Mouse (Mus musculus) myocyte (in vitro differentiated cells): Measurements from ENCODE around the gene Btbd19. TPM values are rescaled to one million over a fixed set of nuclear protein-coding genes. Genes with fewer than 3 reads are reported as not detected.
A peak's percentile ranks its signal among the peaks of the same experiment; 100 is the strongest.

ENCODE experiments used
- H3K27me3 ChIP-seq: one replicate; pipeline ENCODE4 v1.6.1; 2011; ENCODE audit not compliant: control insufficient read depth, insufficient read depth, insufficient read length
- H3K36me3 ChIP-seq: one replicate; pipeline ENCODE4 v1.6.1; 2011; ENCODE audit not compliant: control insufficient read depth, insufficient read depth
- H3K4me2 ChIP-seq: one replicate; pipeline ENCODE4 v1.6.1; 2011; ENCODE audit warnings: low read depth, control low read depth
- H3K4me3 ChIP-seq: one replicate; pipeline ENCODE4 v1.5.1; 2011; ENCODE audit warnings: mild to moderate bottlenecking, control low read depth, moderate library complexity
- H3K79me2 ChIP-seq: one replicate; pipeline ENCODE4 v1.6.1; 2011; ENCODE audit not compliant: control insufficient read depth, insufficient read depth
- H3ac ChIP-seq: one replicate; pipeline ENCODE4 v1.6.1; 2011; ENCODE audit not compliant: control insufficient read depth, insufficient read length
- CEBPB ChIP-seq: IDR thresholded peaks from 2 replicates; pipeline ENCODE4 v1.6.1; 2011; ENCODE audit warnings: mild to moderate bottlenecking, moderate library complexity; ENCODE audit not compliant: poor library complexity, insufficient read depth, severe bottlenecking
- E2F4 ChIP-seq: IDR thresholded peaks from one replicate; pipeline ENCODE4 v1.6.1; 2011; ENCODE audit warnings: mild to moderate bottlenecking, control low read depth, moderate library complexity; ENCODE audit not compliant: insufficient read depth
- MAX ChIP-seq: IDR thresholded peaks from one replicate; pipeline ENCODE4 v1.6.1; 2011; ENCODE audit warnings: low read depth, mild to moderate bottlenecking, control low read depth
- MYOD1 ChIP-seq, 3 experiments: IDR thresholded peaks; one replicate each; pipeline ENCODE4 v1.6.1; 2011; ENCODE audit warnings: control low read depth in 2 of 3, low read depth in 2 of 3, mild to moderate bottlenecking in 2 of 3, moderate library complexity in 1 of 3; ENCODE audit not compliant: insufficient read length in 2 of 3, control insufficient read depth in 1 of 3
- MYOG ChIP-seq, 3 experiments: IDR thresholded peaks; one replicate each; pipeline ENCODE4 v1.6.1; 2011; ENCODE audit warnings: control low read depth in 2 of 3, low read depth in 2 of 3, mild to moderate bottlenecking in 2 of 3; ENCODE audit not compliant: insufficient read length in 2 of 3, control insufficient read depth in 1 of 3, insufficient read depth in 1 of 3
- POLR2A ChIP-seq: IDR thresholded peaks from one replicate; pipeline ENCODE4 v1.6.1; 2011; ENCODE audit warnings: low read depth, mild to moderate bottlenecking, control low read depth, moderate library complexity; ENCODE audit not compliant: insufficient read length
- POLR2AphosphoS2 ChIP-seq: IDR thresholded peaks from one replicate; pipeline ENCODE4 v1.6.1; 2011; ENCODE audit warnings: low read depth, control low read depth; ENCODE audit not compliant: insufficient read length
- REST ChIP-seq: IDR thresholded peaks from one replicate; pipeline ENCODE4 v1.6.1; 2011; ENCODE audit warnings: mild to moderate bottlenecking, control low read depth, moderate library complexity; ENCODE audit not compliant: insufficient read depth, insufficient read length
- SRF ChIP-seq: IDR thresholded peaks from one replicate; pipeline ENCODE4 v1.6.1; 2011; ENCODE audit warnings: low read depth; ENCODE audit not compliant: control insufficient read depth, insufficient read length
- TCF12 ChIP-seq: IDR thresholded peaks from one replicate; pipeline ENCODE4 v1.6.1; 2011; ENCODE audit warnings: mild to moderate bottlenecking, control low read depth; ENCODE audit not compliant: poor library complexity, insufficient read depth, severe bottlenecking
- TCF3 ChIP-seq: IDR thresholded peaks from one replicate; pipeline ENCODE4 v1.6.1; 2011; ENCODE audit warnings: low read depth, control low read depth; ENCODE audit not compliant: insufficient read length
- USF1 ChIP-seq: IDR thresholded peaks from one replicate; pipeline ENCODE4 v1.6.1; 2011; ENCODE audit warnings: low read depth, mild to moderate bottlenecking, control low read depth, moderate library complexity
- polyA plus RNA-seq: library from polyadenylated mRNA; unstranded; fragments of >200 nt; fragmentation: generic; extraction: Trizol; gene quantifications from one replicate; pipeline ENCODE4 v1.2.1, GENCODE M21; 2012; ENCODE audit warnings: missing spikeins

Gene Btbd19
- polyA plus RNA-seq, 1 experiment = 20.2 TPM

DNA sequence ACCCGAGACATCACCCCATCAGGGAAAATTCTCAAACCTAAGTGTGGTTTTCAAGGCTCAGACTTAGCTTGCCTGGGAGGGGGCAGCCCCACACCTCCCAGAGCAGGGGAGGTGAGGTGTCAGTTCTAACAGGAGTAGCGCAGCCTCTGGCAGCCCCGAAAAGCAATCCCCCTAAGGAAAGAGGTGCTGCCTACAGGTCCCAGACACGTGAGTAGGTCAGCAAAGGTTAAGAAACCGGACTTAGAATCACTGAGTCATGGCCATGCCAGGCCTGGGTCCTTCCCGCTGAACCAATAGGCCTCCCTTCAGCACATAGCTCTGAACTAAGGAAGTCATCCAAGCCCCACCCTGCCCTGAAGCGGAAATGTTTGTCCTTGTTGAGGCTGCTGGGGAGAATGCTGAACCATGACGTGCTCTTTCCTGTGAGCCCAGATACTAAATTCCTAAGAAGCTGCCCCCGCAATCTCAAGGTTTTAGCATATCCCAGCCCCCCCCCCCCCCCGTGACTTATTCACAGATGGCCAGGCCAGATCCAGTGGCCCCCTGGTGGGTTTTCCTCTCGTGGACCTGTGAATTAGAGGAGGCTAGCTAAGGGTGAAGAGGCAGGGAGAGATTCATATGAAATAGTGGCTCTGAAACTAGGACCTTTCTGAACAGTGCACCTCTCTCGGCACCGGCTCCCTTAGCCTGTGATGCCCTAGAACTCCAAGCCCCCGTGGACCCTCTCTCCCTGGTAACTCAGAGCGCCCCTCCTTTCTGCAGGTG, 567 bp upstream of the Btbd19 start:
- no peak overlapping the region for H3ac ChIP-seq
- no peaks in the 10 kb centered on the region for H3K27me3 ChIP-seq
- H3K4me3 ChIP-seq = peak overlapping the region; percentile 20
- peak overlapping the region; percentile 92 for H3K4me2 ChIP-seq
- H3K36me3 ChIP-seq = peaks cover 9% of the 10 kb centered on the region
- no peak for TF ChIP-seq TCF3
- TF ChIP-seq E2F4 = no peak
- TF ChIP-seq SRF = no peak
- peak; percentile 55 for TF ChIP-seq POLR2AphosphoS2
- TF ChIP-seq MYOG (IDR thresholded peaks at IDR 0.05; ENCODE audit: control insufficient read depth in 1 of 3, insufficient read depth in 1 of 3, insufficient read length in 2 of 3, low read depth in 2 of 3) = no peak
- no peak for TF ChIP-seq CEBPB
- peak; percentile 29 for TF ChIP-seq POLR2A
- TF ChIP-seq MAX = no peak
- peaks cover 7% of the 10 kb centered on the region for H3K79me2 ChIP-seq

DNA sequence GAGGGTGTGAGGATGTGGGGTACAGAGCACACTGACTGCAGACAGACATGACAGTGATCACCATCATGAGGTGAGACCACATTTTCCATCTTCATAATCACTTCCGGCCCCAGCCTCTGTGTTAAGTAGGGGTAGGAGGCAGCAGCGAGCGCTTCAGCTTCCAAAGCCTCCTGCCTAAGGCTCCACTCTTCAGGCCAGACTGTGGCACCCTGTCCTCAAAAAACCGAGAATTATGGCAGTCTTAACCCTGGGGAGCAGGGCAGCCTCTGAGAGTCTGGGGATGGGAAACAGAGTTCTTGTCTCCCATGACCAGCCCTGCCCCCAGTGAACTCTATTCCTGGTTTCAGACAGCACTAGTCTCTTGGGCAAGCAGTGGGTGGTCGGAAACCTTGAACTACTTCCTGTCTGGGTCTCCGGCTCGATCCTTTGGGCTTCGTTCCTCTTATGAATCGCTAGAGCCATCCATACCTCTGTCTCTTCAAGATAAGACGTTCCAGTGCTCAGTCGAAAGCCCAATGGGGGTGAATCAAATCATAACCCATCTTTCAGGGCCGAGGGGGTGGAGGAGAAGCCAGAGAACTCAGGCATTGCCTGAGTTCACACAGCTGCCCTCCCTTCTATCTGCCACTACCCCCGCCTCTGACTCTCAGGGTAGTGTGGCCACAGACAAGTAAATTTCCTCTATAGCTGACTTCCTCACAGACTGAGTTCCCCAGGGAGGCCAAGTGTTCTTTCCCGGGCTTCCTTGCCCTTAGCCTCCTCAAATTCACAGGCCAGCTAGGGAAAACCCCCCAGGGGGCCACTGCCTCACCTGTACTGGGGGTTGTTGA, 792 bp downstream of the Btbd19 start:
- Histone ChIP-seq H3K79me2 (peaks cover 7% of the 10 kb centered on the region), H3K4me3 (peak overlapping the region; percentile 20), H3K4me2 (peak overlapping the region; percentile 92), H3K36me3 (peaks cover 4% of the 10 kb centered on the region), H3ac (no peak overlapping the region), H3K27me3 (no peaks in the 10 kb centered on the region)
- no peak for TF ChIP-seq POLR2A
- TF ChIP-seq CEBPB = 0 out of 2 replicates have a peak, but pooled peaks have one; percentile 3
- peak; percentile 13 for TF ChIP-seq POLR2AphosphoS2

DNA sequence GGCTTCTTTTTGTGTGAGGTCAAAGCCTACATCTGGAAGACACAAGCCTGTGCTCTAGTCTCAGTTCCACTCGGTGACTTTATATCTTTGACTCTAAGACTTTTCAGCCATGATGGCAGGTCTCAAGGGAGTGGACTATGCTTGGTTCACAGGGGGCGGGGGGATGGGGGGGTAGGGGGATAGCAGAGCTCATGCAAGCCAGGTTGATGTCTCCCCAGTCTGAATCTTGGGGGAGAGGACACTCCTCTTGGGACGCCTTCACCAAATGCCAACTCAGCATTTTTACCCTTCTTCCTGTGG, 1.4 kb downstream of the Btbd19 start:
- peak overlapping the region; percentile 92 for H3K4me2 ChIP-seq
- peak overlapping the region; percentile 20 for H3K4me3 ChIP-seq
- H3K36me3 ChIP-seq = peaks cover 4% of the 10 kb centered on the region
- H3K79me2 ChIP-seq = peaks cover 7% of the 10 kb centered on the region
- TF ChIP-seq MYOD1 (IDR thresholded peaks at IDR 0.05; ENCODE audit: control insufficient read depth in 1 of 3, insufficient read length in 2 of 3, low read depth in 2 of 3) (no peak), USF1 (no peak), TCF12 (no peak), POLR2A (no peak), E2F4 (no peak), SRF (no peak), POLR2AphosphoS2 (no peak), MYOG (IDR thresholded peaks at IDR 0.05; ENCODE audit: control insufficient read depth in 1 of 3, insufficient read depth in 1 of 3, insufficient read length in 2 of 3, low read depth in 2 of 3) (no peak), CEBPB (no peak), MAX (no peak)
- H3ac ChIP-seq = no peak overlapping the region
- H3K27me3 ChIP-seq = no peaks in the 10 kb centered on the region

DNA sequence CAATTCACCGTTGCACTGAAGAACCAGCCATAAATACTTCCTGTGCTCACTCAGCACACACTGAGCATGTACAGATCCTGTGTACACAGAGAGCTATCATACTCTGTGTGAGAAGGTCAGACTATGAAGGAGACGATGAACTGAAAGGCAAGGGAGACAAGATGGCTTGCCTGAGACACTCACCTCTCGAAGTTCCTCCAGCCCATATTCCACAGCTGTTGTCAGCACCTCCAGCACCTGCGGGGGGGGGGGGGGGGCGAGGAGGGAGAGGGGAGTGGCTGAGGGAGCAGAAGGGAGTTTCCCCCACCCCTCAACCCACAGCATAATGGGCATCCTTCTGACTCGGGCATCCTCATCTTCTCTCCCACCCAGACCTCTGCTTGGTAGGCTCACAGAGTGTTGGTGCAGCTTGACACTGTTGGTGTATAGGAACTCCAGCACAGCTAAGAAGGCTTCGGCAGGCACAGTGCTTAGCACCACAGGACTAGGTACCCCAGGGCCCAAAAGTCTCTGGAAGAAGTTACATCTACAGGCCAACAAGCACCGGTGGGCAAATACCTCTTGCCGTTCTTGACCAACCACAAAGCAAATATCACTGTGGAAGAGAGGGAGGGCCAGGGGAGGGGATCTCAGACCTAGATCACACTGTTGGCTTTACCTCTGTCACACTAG, 1.8 kb downstream of the Btbd19 start:
- peaks cover 7% of the 10 kb centered on the region for H3K79me2 ChIP-seq
- TF ChIP-seq POLR2A (no peak), MYOD1 (IDR thresholded peaks at IDR 0.05; ENCODE audit: control insufficient read depth in 1 of 3, insufficient read length in 2 of 3, low read depth in 2 of 3) (no peak)
- H3K4me3 ChIP-seq = peak overlapping the region; percentile 20
- peak overlapping the region; percentile 60 for H3K4me2 ChIP-seq
- H3ac ChIP-seq = no peak overlapping the region
- H3K36me3 ChIP-seq = peaks cover 3% of the 10 kb centered on the region
- H3K27me3 ChIP-seq = no peaks in the 10 kb centered on the region

DNA sequence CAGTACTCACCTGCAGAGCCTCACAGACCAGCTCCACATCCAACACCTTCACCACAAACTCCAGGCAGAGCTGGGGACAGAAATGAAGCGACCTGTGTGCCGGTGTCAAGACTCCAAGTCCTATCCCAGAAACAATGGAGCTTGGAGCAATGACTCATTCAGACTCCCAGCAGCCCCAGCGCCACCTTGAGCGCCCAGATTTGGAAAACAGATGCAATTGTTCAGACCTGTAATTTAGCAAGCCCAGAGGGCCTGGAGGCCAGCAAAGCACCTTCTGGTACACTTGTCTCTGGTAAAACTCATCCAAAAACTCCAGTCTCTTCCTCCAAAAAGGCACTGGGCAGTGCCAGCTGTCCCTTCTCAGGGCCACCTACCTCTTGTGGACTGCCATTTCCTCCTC, 3.3 kb downstream of the Btbd19 start:
- Histone ChIP-seq H3K4me3 (no peak overlapping the region), H3ac (no peak overlapping the region)
- TF ChIP-seq TCF12 (no peak), POLR2A (no peak), MYOD1 (IDR thresholded peaks at IDR 0.05; ENCODE audit: control insufficient read depth in 1 of 3, insufficient read length in 2 of 3, low read depth in 2 of 3) (no peak), MAX (no peak), POLR2AphosphoS2 (no peak), REST (no peak), USF1 (no peak), E2F4 (no peak), TCF3 (no peak), CEBPB (no peak), MYOG (IDR thresholded peaks at IDR 0.05; ENCODE audit: control insufficient read depth in 1 of 3, insufficient read depth in 1 of 3, insufficient read length in 2 of 3, low read depth in 2 of 3) (no peak), SRF (no peak)

More for the DNA sequence above, 3.3 kb downstream of the Btbd19 start:
- H3K27me3 ChIP-seq = no peaks in the 10 kb centered on the region
- peaks cover 7% of the 10 kb centered on the region for H3K79me2 ChIP-seq
- no peaks in the 10 kb centered on the region for H3K36me3 ChIP-seq
- H3K4me2 ChIP-seq = peak overlapping the region; percentile 18
